Mouse (Mus musculus) kidney, postnatal 0 days (tissue): ENCODE data around the gene Vav1. TPM values are rescaled to one million over a fixed set of nuclear protein-coding genes. Genes with fewer than 3 reads are reported as not detected.

Source experiments
- ATAC-seq: fragments of 200-750 bp; cut with Nextera tagmentation; replicated peaks from 2 replicates; pipeline ENCODE4 v1.8.0; 2017; ENCODE audit warnings: low read depth, moderate number of reproducible peaks, moderate TSS enrichment, moderate library complexity; ENCODE audit not compliant: low FRiP score
- DNase-seq: peaks from one replicate; pipeline ENCODE4 v3.0.0-alpha.2; 2016; ENCODE audit warnings: low spot score
- H3K27ac ChIP-seq: fragments of 300-500 bp; sonication (generic); 2 replicates; pipeline ENCODE4 v1.5.1; 2014; ENCODE audit warnings: mild to moderate bottlenecking
- H3K27me3 ChIP-seq: fragments of 300-500 bp; sonication (generic); 2 replicates; pipeline ENCODE4 v1.6.1; 2014; ENCODE audit warnings: low read length, mixed read lengths; ENCODE audit not compliant: insufficient read depth
- H3K36me3 ChIP-seq: fragments of 300-500 bp; sonication (generic); 2 replicates; pipeline ENCODE4 v1.6.1; 2014; ENCODE audit warnings: low read length, mixed read lengths; ENCODE audit not compliant: insufficient read depth
- H3K4me1 ChIP-seq: fragments of 300-500 bp; sonication (generic); replicated peaks from 2 replicates; pipeline ENCODE4 v1.6.1; 2014; ENCODE audit warnings: antibody characterized with exemption, low read length, mixed read lengths; ENCODE audit not compliant: insufficient read depth
- H3K4me2 ChIP-seq: fragments of 300-500 bp; sonication (generic); 2 replicates; pipeline ENCODE4 v1.6.1; 2014; ENCODE audit warnings: mild to moderate bottlenecking, low read length, moderate library complexity, mixed read lengths
- H3K4me3 ChIP-seq: fragments of 300-500 bp; sonication (generic); replicated peaks from 2 replicates; pipeline ENCODE4 v1.5.1; 2014; ENCODE audit warnings: low read depth, low read length
- H3K9ac ChIP-seq: fragments of 300-500 bp; sonication (generic); 2 replicates; pipeline ENCODE4 v1.6.1; 2014; ENCODE audit warnings: low read depth, low read length
- H3K9me3 ChIP-seq: fragments of 300-500 bp; sonication (generic); replicated peaks from 2 replicates; pipeline ENCODE4 v1.6.1; 2016; ENCODE audit warnings: low read length, inconsistent platforms, mixed read lengths
- CTCF ChIP-seq: IDR thresholded peaks from 2 replicates; pipeline ENCODE4 v1.5.1; 2016; ENCODE audit warnings: antibody characterized with exemption, low read depth, mild to moderate bottlenecking, moderate library complexity
- WGBS: fragments of 180-500 bp; shearing (Covaris S2); extraction: QIAGEN DNeasy Blood & Tissue Kit; methylation state at CpG from one replicate; pipeline ENCODE4 v1.1.7; 2014; 5-methylcytosine and 5-hydroxymethylcytosine counted together
- polyA plus RNA-seq: library from polyadenylated mRNA; unstranded; fragments of >200 nt; fragmentation: Nextera tagmentation; extraction: Ambion mirVana; gene quantifications from 2 replicates; pipeline ENCODE4 v1.2.1, GENCODE M21; 2015

Vav1 gene
- polyA plus RNA-seq, 1 experiment from 2014 or later, result 1.1 TPM

GRCm38 (mm10) chr17:57335673-57336303 is 56.9 kb downstream of the Vav1 start:
- H3K27ac ChIP-seq, result no peak overlapping the region
- H3K36me3 ChIP-seq, result no peaks in the 10 kb centered on the region
- no peaks in the 10 kb centered on the region for H3K9me3 ChIP-seq
- peak; percentile 93 for DNase-seq
- H3K4me1 ChIP-seq, result no peaks in the 10 kb centered on the region
- ATAC-seq, result peak; percentile 70
- no peak overlapping the region for H3K9ac ChIP-seq
- 9% methylated on average over 11 of the region's 11 CpGs for WGBS
- H3K27me3 ChIP-seq, result no peaks in the 10 kb centered on the region
- no peak overlapping the region for H3K4me3 ChIP-seq
- H3K4me2 ChIP-seq, result no peak overlapping the region
- peak; percentile 97 for TF ChIP-seq CTCF

- Histone ChIP-seq H3K4me2 (no peak overlapping the region), H3K36me3 (no peaks in the 10 kb centered on the region), H3K4me1 (no peaks in the 10 kb centered on the region), H3K27ac (no peak overlapping the region), H3K9ac (no peak overlapping the region), H3K27me3 (no peaks in the 10 kb centered on the region), H3K9me3 (no peaks in the 10 kb centered on the region), H3K4me3 (no peak overlapping the region)
- 80% methylated on average over 10 of the region's 10 CpGs for WGBS
- no peak for TF ChIP-seq CTCF
- DNase-seq (no peak), ATAC-seq (no peak)
Measured at GRCm38 (mm10) chr17:57337996-57338395, 59.1 kb downstream of the Vav1 start.

GRCm38 (mm10) chr17:57339298-57339697 is 60.4 kb downstream of the Vav1 start:
- no peak for DNase-seq
- Histone ChIP-seq H3K27me3 (no peaks in the 10 kb centered on the region), H3K4me2 (no peak overlapping the region), H3K36me3 (no peaks in the 10 kb centered on the region), H3K4me1 (no peaks in the 10 kb centered on the region), H3K27ac (no peak overlapping the region), H3K9me3 (no peaks in the 10 kb centered on the region), H3K9ac (no peak overlapping the region), H3K4me3 (no peak overlapping the region)
- ATAC-seq, result no peak
- WGBS, result 70% methylated on average over 9 of the region's 9 CpGs
- TF ChIP-seq CTCF, result no peak

GRCm38 (mm10) chr17:57341568-57341967 is 62.7 kb downstream of the Vav1 start:
- Histone ChIP-seq H3K9me3 (no peaks in the 10 kb centered on the region), H3K4me3 (no peak overlapping the region), H3K36me3 (no peaks in the 10 kb centered on the region), H3K4me2 (no peak overlapping the region), H3K4me1 (no peaks in the 10 kb centered on the region), H3K27ac (no peak overlapping the region), H3K9ac (no peak overlapping the region), H3K27me3 (no peaks in the 10 kb centered on the region)
- DNase-seq (no peak), ATAC-seq (no peak)
- 79% methylated on average over 4 of the region's 4 CpGs for WGBS
- TF ChIP-seq CTCF, result no peak

- H3K9ac ChIP-seq, result no peak overlapping the region
- no peaks in the 10 kb centered on the region for H3K9me3 ChIP-seq
- no peaks in the 10 kb centered on the region for H3K27me3 ChIP-seq
- TF ChIP-seq CTCF, result no peak
- no peak overlapping the region for H3K4me3 ChIP-seq
- no peak overlapping the region for H3K27ac ChIP-seq
- WGBS, result 69% methylated on average over 2 of the region's 2 CpGs
- H3K4me1 ChIP-seq, result no peaks in the 10 kb centered on the region
- no peak overlapping the region for H3K4me2 ChIP-seq
- no peaks in the 10 kb centered on the region for H3K36me3 ChIP-seq
- no peak for DNase-seq
- no peak for ATAC-seq
Measured at GRCm38 (mm10) chr17:57344029-57344707, 65.3 kb downstream of the Vav1 start.

GRCm38 (mm10) chr17:57347017-57347416 is 68.1 kb downstream of the Vav1 start:
- no peak overlapping the region for H3K4me2 ChIP-seq
- no peak for ATAC-seq
- H3K4me1 ChIP-seq, result no peaks in the 10 kb centered on the region
- H3K9me3 ChIP-seq, result no peaks in the 10 kb centered on the region
- WGBS, result 69% methylated on average over 6 of the region's 6 CpGs
- no peak overlapping the region for H3K9ac ChIP-seq
- H3K4me3 ChIP-seq, result no peak overlapping the region
- no peak for DNase-seq
- H3K27ac ChIP-seq, result no peak overlapping the region
- H3K27me3 ChIP-seq, result no peaks in the 10 kb centered on the region
- no peak for TF ChIP-seq CTCF
- H3K36me3 ChIP-seq, result no peaks in the 10 kb centered on the region
